Mouse (Mus musculus) neural tube, embryonic 13.5 days (tissue): Measurements from ENCODE around the gene Bean1. TPM values are rescaled to one million over a fixed set of nuclear protein-coding genes. Genes with fewer than 3 reads are reported as not detected.

Experiments
- ATAC-seq: fragments of 200-750 bp; cut with Nextera tagmentation; 2 replicates; pipeline ENCODE4 v1.8.0; 2017; ENCODE audit warnings: low read depth, mild to moderate bottlenecking, moderate TSS enrichment, moderate library complexity
- H3K27ac ChIP-seq: fragments of 300-500 bp; sonication (generic); replicated peaks from 2 replicates; pipeline ENCODE4 v1.5.1; 2015; ENCODE audit warnings: moderate library complexity, mild to moderate bottlenecking, inconsistent platforms
- H3K27me3 ChIP-seq: fragments of 300-500 bp; sonication (generic); 2 replicates; pipeline ENCODE4 v1.6.1; 2015; ENCODE audit warnings: mild to moderate bottlenecking, inconsistent platforms
- H3K36me3 ChIP-seq: fragments of 300-500 bp; sonication (generic); 2 replicates; pipeline ENCODE4 v1.6.1; 2015; ENCODE audit warnings: mild to moderate bottlenecking, inconsistent platforms
- H3K4me1 ChIP-seq: fragments of 300-500 bp; sonication (generic); replicated peaks from 2 replicates; pipeline ENCODE4 v1.6.1; 2015; ENCODE audit warnings: inconsistent platforms
- H3K4me2 ChIP-seq: fragments of 300-500 bp; sonication (generic); 2 replicates; pipeline ENCODE4 v1.6.1; 2015; ENCODE audit warnings: inconsistent platforms, mild to moderate bottlenecking, moderate library complexity
- H3K4me3 ChIP-seq: fragments of 300-500 bp; sonication (generic); 2 replicates; pipeline ENCODE4 v1.5.1; 2015; ENCODE audit warnings: mild to moderate bottlenecking, inconsistent platforms
- H3K9ac ChIP-seq: fragments of 300-500 bp; sonication (generic); 2 replicates; pipeline ENCODE4 v1.6.1; 2015; ENCODE audit warnings: moderate library complexity, mild to moderate bottlenecking, inconsistent platforms
- H3K9me3 ChIP-seq: fragments of 300-500 bp; sonication (generic); 2 replicates; pipeline ENCODE4 v1.6.1; 2016; ENCODE audit warnings: inconsistent platforms
- WGBS: fragments of 180-500 bp; shearing (Covaris S2); methylation state at CpG from one replicate; pipeline ENCODE4 v1.1.7; 2015; 5-methylcytosine and 5-hydroxymethylcytosine counted together
- polyA plus RNA-seq: library from polyadenylated mRNA; unstranded; fragments of >200 nt; fragmentation: Nextera tagmentation; extraction: Ambion mirVana; gene quantifications from 2 replicates; pipeline ENCODE4 v1.2.1, GENCODE M21; 2015

Gene Bean1
- polyA plus RNA-seq, 1 experiment from 2014 or later, result 6.0 TPM

GRCm38 (mm10) chr8:104219079-104219478 is 48.8 kb downstream of the Bean1 start:
- Histone ChIP-seq H3K9ac (no peak overlapping the region), H3K4me1 (no peaks in the 10 kb centered on the region; the same call in 1 of the 2 replicates), H3K27me3 (no peaks in the 10 kb centered on the region), H3K4me2 (no peak overlapping the region), H3K4me3 (no peak overlapping the region), H3K9me3 (no peaks in the 10 kb centered on the region), H3K27ac (no peak overlapping the region), H3K36me3 (peaks cover 13% of the 10 kb centered on the region)
- no peak for ATAC-seq
- WGBS, result 27% methylated on average over 11 of the region's 11 CpGs

DNA sequence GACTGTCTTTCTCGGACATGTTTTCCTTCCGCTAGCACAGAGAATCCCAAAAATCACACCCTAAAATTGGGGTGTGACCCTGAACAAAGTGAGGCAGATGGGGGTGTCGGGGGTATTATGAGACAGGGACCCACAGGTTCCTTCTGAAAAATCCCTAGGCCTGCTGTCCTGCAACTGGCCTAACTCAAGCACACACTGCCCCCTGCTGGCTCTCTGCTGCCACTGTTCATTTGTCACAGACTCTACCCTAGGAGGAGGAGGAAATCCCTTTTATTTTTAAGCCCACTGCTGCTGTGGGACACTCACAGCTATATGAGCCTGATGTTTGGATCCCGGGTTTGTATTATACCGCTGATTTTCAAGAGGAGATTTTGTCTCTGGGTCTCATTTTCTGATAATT is 49.6 kb downstream of the Bean1 start:
- H3K36me3 ChIP-seq, result peaks cover 20% of the 10 kb centered on the region
- H3K9ac ChIP-seq, result no peak overlapping the region
- 45% methylated on average over 5 of the region's 5 CpGs for WGBS
- no peak overlapping the region for H3K4me2 ChIP-seq
- peaks cover 3% of the 10 kb centered on the region; the same call in 1 of the 2 replicates for H3K9me3 ChIP-seq
- no peaks in the 10 kb centered on the region; the same call in 1 of the 2 replicates for H3K4me1 ChIP-seq
- no peak overlapping the region for H3K27ac ChIP-seq
- H3K4me3 ChIP-seq, result no peak overlapping the region
- ATAC-seq, result peak; percentile 78
- no peaks in the 10 kb centered on the region for H3K27me3 ChIP-seq

DNA sequence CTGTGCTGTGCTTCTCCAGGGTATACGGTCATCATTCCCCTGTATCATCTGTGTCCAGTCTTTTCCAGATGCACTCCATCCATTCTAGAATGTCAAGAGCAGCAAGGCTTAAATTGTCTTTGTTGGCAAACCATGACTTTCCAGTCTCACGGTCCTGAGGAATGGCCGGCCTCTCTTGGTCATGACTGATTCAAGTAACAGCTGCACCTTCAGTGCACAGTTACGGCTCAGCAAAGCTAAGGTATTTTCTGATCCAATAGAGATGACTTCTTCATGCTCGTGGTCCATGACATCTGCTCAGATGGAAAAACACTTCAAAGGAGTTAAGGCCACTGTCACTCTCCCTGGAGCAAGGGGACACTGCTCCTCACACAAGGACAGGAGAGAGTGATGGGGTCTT is 56.8 kb downstream of the Bean1 start:
- ATAC-seq, result no peak
- Histone ChIP-seq H3K27me3 (no peaks in the 10 kb centered on the region), H3K27ac (no peak overlapping the region), H3K36me3 (peaks cover 93% of the 10 kb centered on the region), H3K9me3 (peaks cover 3% of the 10 kb centered on the region; the same call in 1 of the 2 replicates), H3K9ac (no peak overlapping the region), H3K4me3 (no peak overlapping the region), H3K4me1 (no peaks in the 10 kb centered on the region), H3K4me2 (no peak overlapping the region)
- WGBS, result 91% methylated on average over 5 of the region's 5 CpGs

DNA sequence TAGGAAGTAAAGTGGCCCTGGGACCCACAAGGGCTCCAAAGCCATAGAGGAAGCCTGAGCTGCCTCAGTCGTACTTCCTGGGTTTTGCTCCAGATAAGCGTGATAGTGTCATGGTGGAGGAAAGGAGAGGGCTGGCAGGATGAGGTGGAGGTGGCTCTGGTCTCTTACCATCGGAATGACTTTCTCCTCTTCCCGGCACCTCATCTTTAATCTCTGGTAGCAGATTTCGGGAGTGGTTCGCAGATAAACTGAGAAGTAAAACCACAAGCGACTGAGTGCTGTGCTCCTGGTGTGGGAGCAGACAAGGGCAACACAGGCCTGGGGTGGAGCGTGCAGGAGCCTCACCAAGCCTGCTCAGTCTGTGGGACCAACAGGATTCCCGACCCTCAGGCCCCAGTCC is 60.1 kb downstream of the Bean1 start:
- H3K4me3 ChIP-seq, result no peak overlapping the region
- no peaks in the 10 kb centered on the region for H3K4me1 ChIP-seq
- H3K36me3 ChIP-seq, result peaks cover 100% of the 10 kb centered on the region
- no peaks in the 10 kb centered on the region for H3K27me3 ChIP-seq
- 93% methylated on average over 9 of the region's 9 CpGs for whole genome bisulfite sequencing
- no peak overlapping the region for H3K27ac ChIP-seq
- H3K9me3 ChIP-seq, result no peaks in the 10 kb centered on the region
- no peak overlapping the region for H3K4me2 ChIP-seq
- no peak overlapping the region for H3K9ac ChIP-seq
- ATAC-seq, result no peak

DNA sequence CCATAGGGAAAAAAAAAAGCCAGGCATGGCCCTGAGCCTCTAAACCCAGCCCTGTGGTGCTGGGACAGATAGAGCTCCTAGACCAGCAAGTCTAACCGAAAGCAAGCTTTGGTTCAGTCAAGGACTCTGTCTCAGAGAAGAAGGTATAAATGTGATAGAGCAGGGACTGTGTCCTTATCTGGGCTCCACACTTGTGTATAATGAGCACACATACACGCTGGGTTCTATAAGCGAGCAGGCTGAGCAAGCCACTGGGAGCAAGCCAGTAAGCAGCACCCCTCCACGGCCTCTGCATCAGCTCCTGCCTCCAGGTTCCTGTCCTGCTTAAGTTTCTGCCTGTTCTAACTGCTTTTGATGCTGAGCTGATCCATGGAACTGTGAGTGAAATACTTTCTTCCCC is 61.8 kb downstream of the Bean1 start:
- Histone ChIP-seq H3K4me1 (no peaks in the 10 kb centered on the region), H3K9me3 (no peaks in the 10 kb centered on the region), H3K4me3 (no peak overlapping the region), H3K27ac (no peak overlapping the region), H3K9ac (no peak overlapping the region), H3K4me2 (no peak overlapping the region), H3K36me3 (peaks cover 100% of the 10 kb centered on the region), H3K27me3 (no peaks in the 10 kb centered on the region)
- ATAC-seq, result no peak
- 93% methylated on average over 4 of the region's 4 CpGs for WGBS

- Histone ChIP-seq H3K9me3 (no peaks in the 10 kb centered on the region), H3K36me3 (peaks cover 100% of the 10 kb centered on the region), H3K4me3 (no peak overlapping the region), H3K27ac (no peak overlapping the region), H3K4me2 (no peak overlapping the region), H3K27me3 (no peaks in the 10 kb centered on the region), H3K9ac (no peak overlapping the region), H3K4me1 (no peaks in the 10 kb centered on the region)
- WGBS, result 97% methylated on average over 5 of the region's 5 CpGs
- no peak for ATAC-seq
Observed at GRCm38 (mm10) chr8:104232919-104233318, 62.7 kb downstream of the Bean1 start.

DNA sequence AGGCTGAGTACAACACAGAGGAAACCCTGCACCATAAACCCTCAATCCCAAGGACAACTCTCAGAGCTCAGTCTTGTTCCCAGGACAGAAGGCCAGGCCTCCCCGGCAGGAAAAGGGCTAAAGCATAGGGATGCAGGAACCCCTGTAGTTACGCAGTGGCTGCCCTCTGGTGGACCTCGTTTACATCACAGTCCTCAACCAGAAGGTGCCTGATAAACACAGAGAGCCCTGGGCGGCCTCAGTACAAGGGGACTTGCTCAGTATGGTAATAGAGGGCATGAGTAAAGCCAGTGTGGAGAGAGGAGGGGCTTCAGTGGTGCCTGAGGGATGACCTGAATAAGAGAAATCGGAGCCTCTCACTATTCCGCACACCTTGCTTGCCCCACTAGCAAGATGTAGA is 64.3 kb downstream of the Bean1 start:
- WGBS, result 42% methylated on average over 6 of the region's 6 CpGs
- no peaks in the 10 kb centered on the region for H3K9me3 ChIP-seq
- no peak overlapping the region for H3K4me2 ChIP-seq
- H3K27me3 ChIP-seq, result no peaks in the 10 kb centered on the region
- ATAC-seq, result no peak
- no peaks in the 10 kb centered on the region for H3K4me1 ChIP-seq
- peaks cover 100% of the 10 kb centered on the region for H3K36me3 ChIP-seq
- no peak overlapping the region for H3K4me3 ChIP-seq
- H3K9ac ChIP-seq, result no peak overlapping the region
- no peak overlapping the region for H3K27ac ChIP-seq

- ATAC-seq, result no peak
- no peaks in the 10 kb centered on the region for H3K9me3 ChIP-seq
- H3K36me3 ChIP-seq, result peaks cover 97% of the 10 kb centered on the region
- no peak overlapping the region for H3K4me3 ChIP-seq
- no peak overlapping the region for H3K9ac ChIP-seq
- 87% methylated on average over 10 of the region's 10 CpGs for WGBS
- H3K4me2 ChIP-seq, result no peak overlapping the region
- no peaks in the 10 kb centered on the region for H3K4me1 ChIP-seq
- H3K27me3 ChIP-seq, result no peaks in the 10 kb centered on the region
- no peak overlapping the region for H3K27ac ChIP-seq
Observed at GRCm38 (mm10) chr8:104239418-104239861, 69.2 kb downstream of the Bean1 start.

- no peaks in the 10 kb centered on the region for H3K27me3 ChIP-seq
- H3K9me3 ChIP-seq, result no peaks in the 10 kb centered on the region
- no peak for ATAC-seq
- H3K9ac ChIP-seq, result no peak overlapping the region
- no peak overlapping the region for H3K27ac ChIP-seq
- H3K4me3 ChIP-seq, result no peak overlapping the region
- no peak overlapping the region for H3K4me2 ChIP-seq
- peaks cover 83% of the 10 kb centered on the region for H3K36me3 ChIP-seq
- H3K4me1 ChIP-seq, result peaks cover 9% of the 10 kb centered on the region
- 79% methylated on average over 12 of the region's 12 CpGs for WGBS
Observed at GRCm38 (mm10) chr8:104242038-104242644, 71.9 kb downstream of the Bean1 start.

DNA sequence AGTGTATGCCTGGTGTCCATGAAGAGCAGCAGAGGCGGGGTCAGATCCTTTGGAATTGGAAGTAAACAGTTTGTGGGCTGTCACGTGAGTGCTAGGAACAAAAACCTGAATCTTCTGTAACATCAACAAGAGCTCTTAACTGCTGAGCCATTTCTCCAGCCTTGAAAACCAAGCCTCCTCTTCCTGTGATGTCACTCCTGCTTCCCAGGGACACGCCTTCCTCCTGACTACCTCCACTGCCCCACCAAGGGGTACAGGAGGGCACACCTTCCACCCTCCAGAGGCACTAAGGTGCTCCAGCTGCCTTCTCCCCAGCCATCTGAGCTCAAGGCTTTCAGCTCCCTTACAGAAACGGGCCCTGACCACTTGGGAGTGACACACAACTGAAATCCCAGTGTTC is 76.4 kb downstream of the Bean1 start:
- 0 out of 2 replicates have a peak overlapping the region, but pooled peaks have one; percentile 9 for H3K9ac ChIP-seq
- no peak for ATAC-seq

GRCm38 (mm10) chr8:104247054-104247907 is 77.0 kb downstream of the Bean1 start:
- Histone ChIP-seq H3K9ac (peak overlapping the region; percentile 84), H3K36me3 (peaks cover 32% of the 10 kb centered on the region), H3K4me2 (peak overlapping the region; percentile 92), H3K4me1 (peaks cover 32% of the 10 kb centered on the region), H3K4me3 (peak overlapping the region; percentile 78), H3K27ac (no peak overlapping the region), H3K27me3 (no peaks in the 10 kb centered on the region), H3K9me3 (no peaks in the 10 kb centered on the region)
- no peak for ATAC-seq
- 73% methylated on average over 22 of the region's 22 CpGs for WGBS

More for the DNA sequence above, 76.4 kb downstream of the Bean1 start:
- 88% methylated on average over 4 of the region's 4 CpGs for WGBS
- H3K27ac ChIP-seq, result no peak overlapping the region
- H3K27me3 ChIP-seq, result no peaks in the 10 kb centered on the region
- H3K4me2 ChIP-seq, result no peak overlapping the region
- peaks cover 39% of the 10 kb centered on the region for H3K36me3 ChIP-seq
- no peak overlapping the region for H3K4me3 ChIP-seq
- H3K9me3 ChIP-seq, result no peaks in the 10 kb centered on the region
- peaks cover 27% of the 10 kb centered on the region for H3K4me1 ChIP-seq

DNA sequence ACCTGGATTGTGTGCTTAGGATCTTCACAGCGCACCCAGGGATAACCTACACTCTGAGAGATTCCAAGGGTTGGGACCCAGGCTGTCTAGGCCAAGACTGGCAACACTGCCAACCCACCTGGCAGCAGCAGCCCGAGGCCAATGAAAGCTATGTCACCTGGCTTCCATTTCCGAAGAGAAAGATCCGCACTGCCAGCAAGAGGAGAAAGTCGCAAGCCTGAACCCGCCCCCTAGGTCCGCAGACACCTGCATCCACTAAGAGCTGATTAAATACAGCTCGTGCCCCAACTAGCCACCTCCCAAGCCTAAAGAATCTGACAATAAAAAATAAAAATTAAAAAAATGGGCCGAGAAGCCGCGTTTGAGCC is 77.7 kb downstream of the Bean1 start:
- Histone ChIP-seq H3K27ac (peak overlapping the region; percentile 43), H3K27me3 (no peaks in the 10 kb centered on the region), H3K9me3 (no peaks in the 10 kb centered on the region), H3K9ac (peak overlapping the region; percentile 84), H3K4me3 (peak overlapping the region; percentile 78), H3K36me3 (peaks cover 26% of the 10 kb centered on the region), H3K4me2 (peak overlapping the region; percentile 92), H3K4me1 (peaks cover 32% of the 10 kb centered on the region)
- peak; percentile 5; the same call in 1 of the 2 replicates for ATAC-seq
- WGBS, result 5% methylated on average over 11 of the region's 11 CpGs
